Mouse (Mus musculus) granulocyte monocyte progenitor cell, adult 5-6 weeks (primary cell): ENCODE measurements at regions not wholly inside any gene's neighbourhood (a gene's known extent, or its start where the extent isn't known, plus 50 kb on each side); places are given as distances from the start of the nearest gene placed in this dataset.
A peak's percentile ranks its signal among the peaks of the same experiment; 100 is the strongest.
"Not testable (repeated sequence)": the region's sequence is repeated elsewhere in the genome, so short reads cannot be mapped to it uniquely, and the experiment has no call there.

Source experiments
- ATAC-seq: replicated peaks from 2 replicates; pipeline ENCODE4 v1.8.0; 2016; ENCODE audit warnings: mild to moderate bottlenecking, moderate TSS enrichment, inconsistent platforms; ENCODE audit not compliant: poor library complexity, severe bottlenecking

- ATAC-seq: peak; percentile 86
Measured at GRCm38 (mm10) chr5:149815879-149816278, 137.8 kb downstream of the B3glct start.

GRCm38 (mm10) chr5:149818812-149819211, 140.8 kb downstream of the B3glct start:
- ATAC-seq: no peak

- no peak for ATAC-seq
Measured at GRCm38 (mm10) chr5:149823821-149824220, 145.8 kb downstream of the B3glct start.

- no peak for ATAC-seq
Measured at GRCm38 (mm10) chr5:149827599-149827998, 149.6 kb downstream of the B3glct start.

GRCm38 (mm10) chr5:149831122-149831861, 153.3 kb downstream of the B3glct start:
- peak; percentile 99 for ATAC-seq

- ATAC-seq: no peak
Measured at GRCm38 (mm10) chr5:149837379-149837778, 159.3 kb downstream of the B3glct start.

- ATAC-seq: no peak
Measured at GRCm38 (mm10) chr5:149842491-149842890, 164.5 kb downstream of the B3glct start.

- peak; percentile 30; the same call in 1 of the 2 replicates for ATAC-seq
Measured at GRCm38 (mm10) chr5:149843310-149843709, 165.3 kb downstream of the B3glct start.

GRCm38 (mm10) chr5:149845256-149845655, 167.2 kb downstream of the B3glct start:
- ATAC-seq: no peak

- no peak for ATAC-seq
Measured at GRCm38 (mm10) chr5:149848465-149848864, 170.0 kb upstream of the Rxfp2 start.

GRCm38 (mm10) chr5:149851011-149851410, 167.5 kb upstream of the Rxfp2 start:
- ATAC-seq: peak; percentile 69

GRCm38 (mm10) chr5:149852516-149852915, 166.0 kb upstream of the Rxfp2 start:
- ATAC-seq: peak; percentile 83

- ATAC-seq: no peak
Measured at GRCm38 (mm10) chr5:149856101-149856500, 162.4 kb upstream of the Rxfp2 start.

GRCm38 (mm10) chr5:149857019-149857418, 161.5 kb upstream of the Rxfp2 start:
- ATAC-seq: peak; percentile 67

- ATAC-seq: peak; percentile 77
Measured at GRCm38 (mm10) chr5:149861489-149861962, 156.9 kb upstream of the Rxfp2 start.

GRCm38 (mm10) chr5:149867926-149868325, 150.5 kb upstream of the Rxfp2 start:
- ATAC-seq: no peak

- no peak for ATAC-seq
Measured at GRCm38 (mm10) chr5:149869441-149869840, 149.0 kb upstream of the Rxfp2 start.

GRCm38 (mm10) chr5:149870596-149870995, 147.9 kb upstream of the Rxfp2 start:
- peak; percentile 88 for ATAC-seq

GRCm38 (mm10) chr5:149871521-149871920, 147.0 kb upstream of the Rxfp2 start:
- ATAC-seq: no peak

GRCm38 (mm10) chr5:149873482-149874002, 144.9 kb upstream of the Rxfp2 start:
- no peak for ATAC-seq

GRCm38 (mm10) chr5:149874342-149874741, 144.1 kb upstream of the Rxfp2 start:
- no peak for ATAC-seq

- ATAC-seq: not testable (repeated sequence)
Measured at GRCm38 (mm10) chr5:149892453-149892852, 126.0 kb upstream of the Rxfp2 start.
